Mouse (Mus musculus): Measurements from ENCODE around the gene Serpina5.

GRCm38 (mm10) chr12:104114921-104115579 is 14.1 kb downstream of the Serpina5 start:
- TF ChIP-seq CTCF (IDR thresholded peaks at IDR 0.05; ENCODE audit: borderline replicate concordance, control insufficient read depth, extremely low read depth, insufficient read depth, low read length, poor library complexity) (no peak), POLR2A (IDR thresholded peaks at IDR 0.05; ENCODE audit: control insufficient read depth, extremely low read depth, insufficient read depth, low read length, poor library complexity) (no peak)

Data from thymus, adult 2 months (tissue).